Mouse (Mus musculus): ENCODE data around the gene Stam2. TPM values are rescaled to one million over a fixed set of nuclear protein-coding genes. Genes with fewer than 3 reads are reported as not detected.

The Stam2 gene
- total RNA-seq, 4 experiments from 2014 or later: 38.5 to 44.8 (median 40.6) TPM

GRCm38 (mm10) chr2:52647255-52647998, 94.7 kb downstream of the Stam2 start:
- no peak for DNase-seq

DNA sequence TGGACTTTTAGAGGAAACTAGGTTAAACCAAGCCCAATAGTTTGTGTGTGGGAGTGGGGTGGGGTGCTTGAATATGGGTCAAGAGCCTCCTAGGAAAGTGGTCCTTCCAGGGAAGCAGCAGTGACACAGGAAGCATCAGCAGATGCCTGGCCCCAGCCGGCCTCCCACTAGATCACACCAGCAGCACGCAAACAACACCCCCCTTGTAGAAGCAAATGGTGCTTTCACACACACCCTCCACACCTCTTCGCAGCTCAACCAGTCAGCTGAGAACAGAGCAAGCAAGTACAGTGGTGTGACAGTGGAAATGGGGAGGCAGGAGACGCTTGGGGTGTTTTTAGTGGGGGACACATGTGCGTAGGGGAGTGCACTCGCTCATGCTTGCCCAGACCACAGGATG, 98.4 kb downstream of the Stam2 start:
- no peak for DNase-seq

Other genes with a start within 250 kb of the Stam2 start
- gene Cacnb4, start 65.5 kb downstream of the Stam2 start, total RNA-seq (2022): 1 to 10 TPM in 1 of 4 experiments, under 1 TPM in 3; 0.17 to 1.5 (median 0.64) TPM
- gene Fmnl2, start 115.6 kb upstream of the Stam2 start, total RNA-seq (2022): 10 to 100 TPM; 22.0 to 56.8 (median 34.7) TPM